19 mouse cellular contexts compared by ENCODE assay signal in genomic region chr2:148047611-148048010, GRCm38 (mm10). TPM values are rescaled to one million over a fixed set of nuclear protein-coding genes. Genes with fewer than 3 reads are reported as not detected.
"Had no signal": no experiment of that assay in that cellular context is flagged by ENCODE, and none has a peak within 500 bp of the region (broad histone marks: within the 10 kb centered on the region; RNA-seq: fewer than 3 reads in every experiment).

No protein-coding gene starts in this region.

- H3K9ac ChIP-seq: limb, embryonic 15.5 days; liver, embryonic 15.5 days; midbrain, embryonic 12.5 days had no signal

- H3K36me3 ChIP-seq: limb, embryonic 15.5 days; liver, embryonic 15.5 days; midbrain, embryonic 12.5 days had no signal

- H3K27ac ChIP-seq: hindbrain, postnatal 0 days; kidney, postnatal 0 days; limb, embryonic 15.5 days had no signal

- H3K4me3 ChIP-seq: midbrain, embryonic 12.5 days had no signal

- DNase-seq: kidney, adult 11 months; kidney, adult 9 months; kidney, postnatal 36 days; layer of hippocampus, adult 9-11 months; layer of hippocampus, postnatal 36 days; lung, postnatal 4 days; right cerebral cortex, postnatal 4 days; spleen, adult 18-20 months; thymus, adult 18-20 months; thymus, postnatal 14 days had no signal

- H3K9me3 ChIP-seq: limb, embryonic 15.5 days; liver, embryonic 15.5 days; midbrain, embryonic 12.5 days had no signal

RNA-seq across cellular contexts. Expression of gene Foxa2, which starts 0.8 kb away (rescaled TPM):
- total RNA-seq: layer of hippocampus, adult 18-20 months; layer of hippocampus, postnatal 36 days; left cerebral cortex, adult 8-10 months; left cerebral cortex, postnatal 25 days; megakaryocyte, adult 5-6 weeks had no signal
- polyA plus RNA-seq: kidney, postnatal 0 days had no signal
